Mouse (Mus musculus) retina, embryonic 14.5 days (tissue): Measurements from ENCODE around the gene Cend1.
"Not testable (repeated sequence)": the region's sequence is repeated elsewhere in the genome, so short reads cannot be mapped to it uniquely, and the experiment has no call there.

Source experiments
- DNase-seq: peaks from one replicate; pipeline ENCODE4 v3.0.0-alpha.2; 2015; ENCODE audit warnings: low spot score

Gene Cend1

GRCm38 (mm10) chr7:141464603-141465201 lies 35.4 kb upstream of the Cend1 start:
- no peak for DNase-seq

GRCm38 (mm10) chr7:141463824-141464602 lies 34.7 kb upstream of the Cend1 start:
- no peak for DNase-seq

GRCm38 (mm10) chr7:141462333-141462821 lies 33.1 kb upstream of the Cend1 start:
- no peak for DNase-seq

GRCm38 (mm10) chr7:141461521-141462332 lies 32.4 kb upstream of the Cend1 start:
- no peak for DNase-seq

GRCm38 (mm10) chr7:141460391-141461113 lies 31.3 kb upstream of the Cend1 start, which contains the start of gene Cracr2b:
Gene Cracr2b, plus strand, starts transcription at chr7:141461094.
- DNase-seq, result no peak

- DNase-seq, result no peak
Measured at GRCm38 (mm10) chr7:141460001-141460390, 30.7 kb upstream of the Cend1 start.

GRCm38 (mm10) chr7:141459301-141459711 lies 30.0 kb upstream of the Cend1 start:
- DNase-seq, result no peak

GRCm38 (mm10) chr7:141458661-141459060 lies 29.4 kb upstream of the Cend1 start:
- no peak for DNase-seq

GRCm38 (mm10) chr7:141457986-141458660 lies 28.8 kb upstream of the Cend1 start:
- peak; percentile 70 for DNase-seq

- DNase-seq, result no peak
Measured at GRCm38 (mm10) chr7:141457236-141457635, 27.9 kb upstream of the Cend1 start.

- no peak for DNase-seq
Measured at GRCm38 (mm10) chr7:141456739-141457138, 27.4 kb upstream of the Cend1 start.

- peak; percentile 69 for DNase-seq
Measured at GRCm38 (mm10) chr7:141455610-141456314, 26.5 kb upstream of the Cend1 start.

GRCm38 (mm10) chr7:141454967-141455551 lies 25.8 kb upstream of the Cend1 start, which contains the start of gene Pnpla2:
Gene Pnpla2, plus strand, starts transcription at chr7:141455198.
- peak; percentile 95 for DNase-seq

- no peak for DNase-seq
Measured at GRCm38 (mm10) chr7:141453636-141454035, 24.3 kb upstream of the Cend1 start.

GRCm38 (mm10) chr7:141451928-141452327 lies 22.6 kb upstream of the Cend1 start:
- DNase-seq, result no peak

GRCm38 (mm10) chr7:141447110-141447991 lies 18.1 kb upstream of the Cend1 start, which contains the start of gene Rplp2:
Gene Rplp2, plus strand, starts transcription at chr7:141447370.
- DNase-seq, result peak; percentile 94

- DNase-seq, result not testable (repeated sequence)
Measured at GRCm38 (mm10) chr7:141446374-141446773, 17.1 kb upstream of the Cend1 start.

- DNase-seq, result peak; percentile 78
Measured at GRCm38 (mm10) chr7:141443828-141444237, 14.5 kb upstream of the Cend1 start, which contains the start of gene Pidd1. Gene Pidd1, minus strand, starts transcription at chr7:141444025.
